Mouse (Mus musculus) R1 (cell line): ENCODE measurements around the gene Noc3l.

ENCODE experiments used
- DNase-seq: peaks from one replicate; pipeline ENCODE4 v3.0.0-alpha.2; 2018; ENCODE audit warnings: low read depth, low spot score

Gene Noc3l

GRCm38 (mm10) chr19:38818766-38819426 is at the start of gene Noc3l:
Noc3l (minus strand) TSS chr19:38819237.
- DNase-seq = peak; percentile 98

DNA sequence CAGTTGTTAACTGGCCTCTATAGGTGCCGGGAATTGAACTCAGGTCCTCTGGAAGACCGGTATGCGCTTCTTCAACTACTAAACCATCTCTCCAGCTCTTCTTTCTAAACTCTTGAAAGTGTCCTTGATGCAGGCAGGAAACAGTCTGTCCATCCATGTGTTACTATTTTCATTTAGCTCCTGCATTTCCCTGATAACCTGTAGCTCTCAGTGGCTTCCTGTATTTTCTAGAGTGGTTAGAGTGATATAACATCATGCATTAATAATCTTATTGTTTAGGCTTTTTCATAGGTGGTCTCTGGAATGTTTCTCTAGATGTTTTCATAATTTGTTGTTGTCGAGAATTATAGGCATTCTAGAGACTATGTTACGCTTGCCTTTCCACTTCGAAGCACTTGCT is 43.5 kb upstream of the Noc3l start:
- DNase-seq = no peak

- peak; percentile 42 for DNase-seq
These were observed 39.2 kb upstream of the Noc3l start for GRCm38 (mm10) chr19:38858224-38858623.

DNA sequence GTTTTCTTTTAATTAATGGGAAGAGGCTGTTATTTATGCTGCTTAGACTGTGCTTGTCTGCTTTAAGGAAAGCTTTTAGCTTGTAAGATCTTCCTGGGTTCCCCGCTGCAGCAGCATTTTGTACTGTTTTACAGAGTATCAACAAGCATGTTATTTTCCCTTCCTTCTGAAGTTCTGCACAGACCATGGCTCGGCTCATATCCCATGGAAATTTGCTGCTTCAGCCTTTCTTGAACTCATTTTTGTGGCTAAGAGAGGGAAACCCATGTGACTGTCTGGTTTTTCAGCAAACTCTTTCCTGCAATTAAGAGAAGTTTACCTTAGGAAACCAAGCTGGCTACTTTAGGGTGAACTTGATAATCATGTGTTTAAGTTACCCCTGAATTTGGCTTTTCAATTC is 27.3 kb upstream of the Noc3l start:
- no peak for DNase-seq

DNA sequence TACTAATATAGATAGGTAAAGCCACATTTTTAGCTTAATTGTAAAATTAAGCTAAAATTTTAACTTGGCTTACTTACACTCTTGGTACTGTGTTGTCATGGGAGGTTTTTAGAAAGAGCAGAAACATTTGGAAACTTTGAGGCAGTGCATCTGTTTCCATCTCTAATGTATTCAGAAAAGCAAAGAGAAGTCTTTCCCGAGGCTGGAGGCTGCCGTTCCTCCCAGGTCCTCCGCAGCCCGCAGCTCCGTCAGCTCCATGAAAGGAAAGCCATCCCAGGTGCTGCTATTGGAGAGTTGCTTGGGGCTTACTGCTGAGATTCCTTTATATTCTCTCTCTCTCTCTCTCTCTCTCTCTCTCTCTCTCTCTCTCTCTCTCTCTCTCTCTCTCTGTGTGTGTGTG is 25.8 kb upstream of the Noc3l start:
- DNase-seq = no peak

DNA sequence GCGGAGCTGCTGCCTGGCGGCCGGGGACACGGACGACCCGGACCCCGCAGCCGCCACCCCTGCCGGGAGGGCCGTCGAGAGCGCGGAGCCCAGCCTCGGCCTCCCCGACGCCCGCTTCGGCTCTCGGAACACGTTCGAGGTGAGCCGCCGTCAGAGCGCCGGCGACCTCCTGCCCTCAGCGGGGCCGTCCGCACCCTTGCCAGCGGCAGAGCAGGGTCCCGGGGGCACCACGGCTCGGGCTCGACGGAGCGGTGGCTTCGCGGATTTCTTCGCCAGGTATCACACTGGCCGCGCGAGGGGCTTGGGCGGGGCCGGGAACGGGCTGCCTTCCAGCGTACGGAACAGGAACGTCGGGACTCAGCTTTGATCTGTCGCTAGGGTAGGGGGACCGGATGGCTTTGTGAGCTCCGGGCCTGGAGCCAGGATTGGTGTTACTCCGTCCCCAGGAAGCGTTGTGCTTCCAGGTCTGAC is 18.2 kb upstream of the Noc3l start:
- DNase-seq = peak; percentile 81

GRCm38 (mm10) chr19:38836438-38837170 is 17.6 kb upstream of the Noc3l start, which contains the start of gene Tbc1d12:
Tbc1d12 (plus strand) TSS chr19:38836579.
- DNase-seq = peak; percentile 87

- DNase-seq = no peak
These were observed 17.0 kb upstream of the Noc3l start for GRCm38 (mm10) chr19:38836084-38836437.

DNA sequence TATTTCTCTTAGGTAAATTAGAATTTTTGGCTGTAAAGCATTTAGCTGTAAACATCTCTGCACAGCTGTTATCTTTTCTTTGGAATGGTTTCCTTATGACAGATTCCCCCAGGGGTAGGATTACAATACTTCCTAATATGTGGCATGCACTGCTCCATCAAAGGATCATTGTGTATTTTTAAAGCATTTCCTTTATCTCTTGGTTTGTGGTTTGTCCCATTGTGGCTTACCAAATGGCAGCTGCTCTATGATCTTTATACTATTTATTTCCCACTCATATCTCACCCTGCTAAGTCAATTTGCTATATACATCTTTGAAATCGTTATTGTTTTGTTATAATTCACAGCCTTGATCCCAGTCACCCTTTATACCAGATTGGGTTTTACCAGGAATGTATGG is 14.2 kb upstream of the Noc3l start:
- no peak for DNase-seq

GRCm38 (mm10) chr19:38820186-38820804 is 1.3 kb upstream of the Noc3l start:
- no peak for DNase-seq

- no peak for DNase-seq
These were observed 378 bp upstream of the Noc3l start for GRCm38 (mm10) chr19:38819427-38819802.

- DNase-seq = no peak
These were observed 846 bp downstream of the Noc3l start for GRCm38 (mm10) chr19:38818191-38818590.

GRCm38 (mm10) chr19:38798801-38799200 is 20.2 kb downstream of the Noc3l start:
- DNase-seq = no peak

DNA sequence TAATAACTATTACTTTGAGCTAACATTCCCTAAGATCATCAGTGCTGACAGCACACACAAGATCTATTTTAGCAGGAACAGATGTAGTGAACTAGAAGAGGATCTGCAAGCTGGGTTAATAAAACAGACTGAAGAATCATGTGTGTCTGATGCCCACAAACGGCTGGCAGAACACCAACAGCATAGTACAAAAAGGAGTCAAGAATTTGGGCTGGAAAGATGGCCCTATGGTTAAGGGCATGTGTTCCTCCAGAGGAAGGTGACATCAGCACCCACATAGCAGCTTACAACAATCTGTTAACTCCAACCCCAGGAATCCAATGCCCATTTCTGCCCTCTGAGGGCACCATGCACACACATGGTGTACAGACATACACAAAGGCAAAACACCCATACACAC is 20.7 kb downstream of the Noc3l start:
- no peak for DNase-seq

GRCm38 (mm10) chr19:38796546-38796945 is 22.5 kb downstream of the Noc3l start:
- no peak for DNase-seq

DNA sequence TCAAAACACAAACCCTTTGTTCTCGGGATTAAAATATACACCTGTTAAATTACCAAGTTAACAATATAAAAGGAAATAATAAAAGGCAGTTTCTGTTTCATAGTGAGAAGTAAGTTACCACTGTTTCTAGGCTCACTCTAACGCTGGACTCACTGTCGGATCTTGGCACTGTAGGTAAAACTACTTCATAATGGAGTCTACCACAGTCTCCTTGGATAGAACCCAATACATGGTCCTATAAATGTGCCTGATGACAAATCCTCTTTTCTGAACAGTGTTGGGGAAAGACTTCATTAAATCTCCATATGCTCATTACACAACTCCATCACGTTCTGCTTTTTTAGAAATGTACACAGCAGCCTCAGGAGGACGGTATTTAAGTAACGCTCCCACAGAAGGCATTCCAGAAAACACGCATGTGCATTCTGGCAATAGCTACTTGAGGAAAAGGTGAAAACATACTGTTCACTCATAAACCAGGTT is 25.4 kb downstream of the Noc3l start:
- no peak for DNase-seq

DNA sequence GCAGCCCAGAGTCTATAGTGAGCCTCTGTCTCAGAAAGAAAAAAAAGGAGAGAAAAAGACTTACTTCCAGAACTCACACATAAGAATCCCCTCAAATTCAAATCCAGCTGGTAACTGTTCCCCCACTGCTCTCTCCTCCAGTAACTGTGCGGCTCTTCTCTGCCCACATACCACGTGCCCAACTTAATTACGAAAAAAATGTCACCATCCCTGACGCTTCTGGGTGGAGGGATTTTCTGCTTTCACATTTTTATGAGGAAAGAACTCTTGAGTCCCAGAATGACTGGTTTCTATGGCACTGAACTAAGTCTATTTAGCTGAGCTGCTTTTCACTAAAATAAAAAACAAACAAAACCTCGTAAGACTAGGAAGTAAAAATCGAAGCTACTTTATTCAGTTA is 31.3 kb downstream of the Noc3l start:
- DNase-seq = no peak

DNA sequence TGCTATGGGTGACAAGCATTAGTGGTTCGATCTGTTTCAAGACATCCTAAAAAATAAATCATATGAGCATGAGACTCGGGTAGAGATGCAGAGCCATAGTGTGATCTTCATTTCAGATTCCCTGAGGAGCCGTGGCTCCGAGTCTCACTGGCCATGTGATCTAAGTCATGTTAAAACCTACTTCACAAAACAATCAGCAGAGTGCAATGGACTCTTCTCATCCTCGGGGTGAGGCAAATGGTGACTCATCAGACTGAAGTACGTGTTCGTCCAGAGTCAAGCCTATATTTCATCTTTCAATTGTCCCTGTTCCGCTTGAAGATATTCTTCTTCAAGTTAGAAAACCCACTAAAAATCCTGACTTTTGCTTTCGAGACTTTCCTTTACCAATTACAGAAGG is 35.5 kb downstream of the Noc3l start:
- DNase-seq = no peak

DNA sequence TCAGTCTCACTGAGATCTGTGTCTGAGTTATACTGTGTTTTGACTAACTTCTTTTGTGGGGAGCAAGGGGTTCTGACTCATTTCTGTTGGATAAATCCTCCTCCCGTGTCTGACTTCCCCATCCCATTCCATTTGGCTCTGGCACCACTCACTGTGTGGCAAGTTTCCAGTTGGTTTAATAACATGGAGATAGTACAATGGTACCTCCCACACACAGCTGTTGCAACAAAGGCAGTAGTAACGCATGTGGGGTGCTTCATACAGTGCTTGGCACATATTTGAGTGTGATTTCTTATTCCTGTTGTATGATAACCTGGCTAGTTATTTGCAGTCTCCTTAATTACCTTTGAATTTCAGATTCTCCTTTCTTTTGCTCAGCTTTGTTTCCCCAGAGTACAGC is 40.2 kb downstream of the Noc3l start:
- no peak for DNase-seq

DNA sequence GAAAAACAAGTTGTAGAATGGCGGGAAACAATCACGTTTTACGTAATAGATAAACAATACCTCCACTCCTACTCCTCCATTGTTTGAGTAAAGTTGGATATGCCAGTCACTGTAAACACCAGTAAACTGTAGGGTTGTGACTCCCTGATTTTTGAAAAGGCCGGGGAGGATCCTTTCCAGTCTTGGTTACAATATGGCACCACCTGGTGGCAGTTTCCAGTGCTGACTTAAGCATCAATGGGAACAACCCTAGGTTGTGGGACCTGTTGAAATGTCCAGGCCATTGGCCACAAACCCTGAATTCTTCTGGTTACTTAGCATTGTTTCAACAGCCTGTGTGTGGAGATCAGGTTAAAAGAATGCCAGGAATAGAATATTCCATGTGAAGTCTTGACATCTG is 43.5 kb downstream of the Noc3l start:
- peak; percentile 66 for DNase-seq

GRCm38 (mm10) chr19:38766306-38766705 is 52.7 kb downstream of the Noc3l start:
- no peak for DNase-seq

- DNase-seq = no peak
These were observed 58.6 kb downstream of the Noc3l start for GRCm38 (mm10) chr19:38760441-38760840.
